Mouse (Mus musculus): ENCODE data around the gene Tcf7l1. TPM values are rescaled to one million over a fixed set of nuclear protein-coding genes. Genes with fewer than 3 reads are reported as not detected.

The Tcf7l1 gene
- total and polyA plus RNA-seq, 2 experiments from 2014 or later, result 1.3 to 9.2 TPM

GRCm38 (mm10) chr6:72727826-72728225 is 61.2 kb downstream of the Tcf7l1 start:
- no peaks in the 10 kb centered on the region for H3K4me1 ChIP-seq (ENCODE audit: control insufficient read depth, insufficient read depth)
- no peaks in the 10 kb centered on the region for H3K27me3 ChIP-seq (ENCODE audit: control insufficient read depth, insufficient read depth, low read length)
- no peak overlapping the region for H3K9ac ChIP-seq (replicated peaks; ENCODE audit: low read depth, low read length)
- ATAC-seq (ENCODE audit: insufficient read depth, low read depth) (no peak), DNase-seq (ENCODE audit: low spot score) (no peak)
- H3K36me3 ChIP-seq (replicated peaks; ENCODE audit: control insufficient read depth, insufficient read depth, low read length), result no peaks in the 10 kb centered on the region
- no peak overlapping the region for H3K4me2 ChIP-seq (ENCODE audit: low read depth, low read length)
- 54% methylated on average over 6 of the region's 6 CpGs for WGBS
- TF ChIP-seq CTCF (IDR thresholded peaks at IDR 0.05; ENCODE audit: low read depth) (no peak), EP300 (IDR thresholded peaks at IDR 0.05; ENCODE audit: low read depth) (no peak)
- H3K9me3 ChIP-seq (replicated peaks; ENCODE audit: control insufficient read depth, low read length), result 0 out of 2 replicates have a peak, but pooled peaks cover 2% of the 10 kb centered on the region
- H3K27ac ChIP-seq (ENCODE audit: low read depth), result no peak overlapping the region
- H3K4me3 ChIP-seq (ENCODE audit: low read depth, low read length), result no peak overlapping the region

GRCm38 (mm10) chr6:72724494-72725180 is 64.4 kb downstream of the Tcf7l1 start:
- H3K27ac ChIP-seq (ENCODE audit: low read depth), result no peak overlapping the region
- no peak overlapping the region for H3K4me2 ChIP-seq (ENCODE audit: low read depth, low read length)
- TF ChIP-seq CTCF (IDR thresholded peaks at IDR 0.05; ENCODE audit: low read depth) (no peak), EP300 (IDR thresholded peaks at IDR 0.05; ENCODE audit: low read depth) (no peak)
- H3K36me3 ChIP-seq (replicated peaks; ENCODE audit: control insufficient read depth, insufficient read depth, low read length), result no peaks in the 10 kb centered on the region
- no peaks in the 10 kb centered on the region for H3K9me3 ChIP-seq (replicated peaks; ENCODE audit: control insufficient read depth, low read length)
- H3K9ac ChIP-seq (replicated peaks; ENCODE audit: low read depth, low read length), result no peak overlapping the region
- ATAC-seq (ENCODE audit: insufficient read depth, low read depth) (no peak), DNase-seq (ENCODE audit: low spot score) (no peak)
- no peaks in the 10 kb centered on the region for H3K27me3 ChIP-seq (ENCODE audit: control insufficient read depth, insufficient read depth, low read length)
- H3K4me1 ChIP-seq (ENCODE audit: control insufficient read depth, insufficient read depth), result no peaks in the 10 kb centered on the region
- H3K4me3 ChIP-seq (ENCODE audit: low read depth, low read length), result no peak overlapping the region
- 68% methylated on average over 8 of the region's 8 CpGs for WGBS

- WGBS, result 77% methylated on average over 15 of the region's 15 CpGs
- TF ChIP-seq EP300 (IDR thresholded peaks at IDR 0.05; ENCODE audit: low read depth) (no peak), CTCF (IDR thresholded peaks at IDR 0.05; ENCODE audit: low read depth) (no peak)
- no peaks in the 10 kb centered on the region for H3K9me3 ChIP-seq (replicated peaks; ENCODE audit: control insufficient read depth, low read length)
- H3K4me2 ChIP-seq (ENCODE audit: low read depth, low read length), result no peak overlapping the region
- H3K27ac ChIP-seq (ENCODE audit: low read depth), result no peak overlapping the region
- ATAC-seq (ENCODE audit: insufficient read depth, low read depth) (no peak), DNase-seq (ENCODE audit: low spot score) (no peak)
- no peaks in the 10 kb centered on the region for H3K4me1 ChIP-seq (ENCODE audit: control insufficient read depth, insufficient read depth)
- H3K36me3 ChIP-seq (replicated peaks; ENCODE audit: control insufficient read depth, insufficient read depth, low read length), result no peaks in the 10 kb centered on the region
- H3K4me3 ChIP-seq (ENCODE audit: low read depth, low read length), result no peak overlapping the region
- no peaks in the 10 kb centered on the region for H3K27me3 ChIP-seq (ENCODE audit: control insufficient read depth, insufficient read depth, low read length)
- no peak overlapping the region for H3K9ac ChIP-seq (replicated peaks; ENCODE audit: low read depth, low read length)
Measured at GRCm38 (mm10) chr6:72723731-72724385, 65.2 kb downstream of the Tcf7l1 start.

- Histone ChIP-seq H3K9ac (replicated peaks; ENCODE audit: low read depth, low read length) (no peak overlapping the region), H3K4me1 (ENCODE audit: control insufficient read depth, insufficient read depth) (no peaks in the 10 kb centered on the region), H3K4me2 (ENCODE audit: low read depth, low read length) (no peak overlapping the region), H3K27ac (ENCODE audit: low read depth) (no peak overlapping the region), H3K4me3 (ENCODE audit: low read depth, low read length) (no peak overlapping the region), H3K9me3 (replicated peaks; ENCODE audit: control insufficient read depth, low read length) (no peaks in the 10 kb centered on the region), H3K36me3 (replicated peaks; ENCODE audit: control insufficient read depth, insufficient read depth, low read length) (no peaks in the 10 kb centered on the region), H3K27me3 (ENCODE audit: control insufficient read depth, insufficient read depth, low read length) (no peaks in the 10 kb centered on the region)
- ATAC-seq (ENCODE audit: insufficient read depth, low read depth) (no peak), DNase-seq (ENCODE audit: low spot score) (no peak)
- WGBS, result 90% methylated on average over 4 of the region's 4 CpGs
- no peak for TF ChIP-seq CTCF (IDR thresholded peaks at IDR 0.05; ENCODE audit: low read depth)
- TF ChIP-seq EP300 (IDR thresholded peaks at IDR 0.05; ENCODE audit: low read depth), result no peak
Measured at GRCm38 (mm10) chr6:72723143-72723542, 65.9 kb downstream of the Tcf7l1 start.

- Histone ChIP-seq H3K4me3 (ENCODE audit: low read depth, low read length) (no peak overlapping the region), H3K9ac (replicated peaks; ENCODE audit: low read depth, low read length) (no peak overlapping the region), H3K4me1 (ENCODE audit: control insufficient read depth, insufficient read depth) (no peaks in the 10 kb centered on the region), H3K36me3 (replicated peaks; ENCODE audit: control insufficient read depth, insufficient read depth, low read length) (no peaks in the 10 kb centered on the region), H3K27me3 (ENCODE audit: control insufficient read depth, insufficient read depth, low read length) (no peaks in the 10 kb centered on the region), H3K4me2 (ENCODE audit: low read depth, low read length) (no peak overlapping the region), H3K9me3 (replicated peaks; ENCODE audit: control insufficient read depth, low read length) (no peaks in the 10 kb centered on the region), H3K27ac (ENCODE audit: low read depth) (no peak overlapping the region)
- ATAC-seq (ENCODE audit: insufficient read depth, low read depth) (no peak), DNase-seq (ENCODE audit: low spot score) (no peak)
- WGBS, result 78% methylated on average over 3 of the region's 3 CpGs
- TF ChIP-seq CTCF (IDR thresholded peaks at IDR 0.05; ENCODE audit: low read depth) (no peak), EP300 (IDR thresholded peaks at IDR 0.05; ENCODE audit: low read depth) (no peak)
Measured at GRCm38 (mm10) chr6:72720852-72721251, 68.2 kb downstream of the Tcf7l1 start.
